Mouse (Mus musculus) liver, postnatal 0 days (tissue): ENCODE data around the gene Abhd10. TPM values are rescaled to one million over a fixed set of nuclear protein-coding genes. Genes with fewer than 3 reads are reported as not detected.

ENCODE experiments used
- ATAC-seq: fragments of 200-750 bp; cut with Nextera tagmentation; 2 replicates; pipeline ENCODE4 v1.8.0; 2017; ENCODE audit warnings: mild to moderate bottlenecking, moderate library complexity
- DNase-seq: peaks from one replicate; pipeline ENCODE4 v3.0.0-alpha.2; 2016
- H3K27ac ChIP-seq: fragments of 300-500 bp; sonication (generic); 2 replicates; pipeline ENCODE4 v1.5.1; 2014; ENCODE audit warnings: antibody characterized with exemption, moderate library complexity, mild to moderate bottlenecking, low read depth
- H3K27me3 ChIP-seq: fragments of 300-500 bp; sonication (generic); 2 replicates; pipeline ENCODE4 v1.6.1; 2014; ENCODE audit warnings: low read length, control low read depth, mixed read lengths; ENCODE audit not compliant: insufficient read depth
- H3K36me3 ChIP-seq: fragments of 300-500 bp; sonication (generic); replicated peaks from 2 replicates; pipeline ENCODE4 v1.6.1; 2014; ENCODE audit warnings: mild to moderate bottlenecking, control low read depth, low read length, moderate library complexity, mixed read lengths; ENCODE audit not compliant: insufficient read depth
- H3K4me1 ChIP-seq: fragments of 300-500 bp; sonication (generic); 2 replicates; pipeline ENCODE4 v1.6.1; 2014; ENCODE audit warnings: antibody characterized with exemption, mild to moderate bottlenecking, control low read depth; ENCODE audit not compliant: insufficient read depth
- H3K4me2 ChIP-seq: fragments of 300-500 bp; sonication (generic); 2 replicates; pipeline ENCODE4 v1.6.1; 2014; ENCODE audit warnings: low read depth, mild to moderate bottlenecking, low read length, moderate library complexity, mixed read lengths
- H3K4me3 ChIP-seq: fragments of 300-500 bp; sonication (generic); 2 replicates; pipeline ENCODE4 v1.5.1; 2014; ENCODE audit warnings: low read depth, low read length
- H3K9ac ChIP-seq: fragments of 300-500 bp; sonication (generic); replicated peaks from 2 replicates; pipeline ENCODE4 v1.6.1; 2014; ENCODE audit warnings: mild to moderate bottlenecking, moderate library complexity
- H3K9me3 ChIP-seq: fragments of 300-500 bp; sonication (generic); 2 replicates; pipeline ENCODE4 v1.6.1; 2016; ENCODE audit warnings: mild to moderate bottlenecking, control low read depth, low read length, mixed read lengths
- CTCF ChIP-seq: sonication (generic); IDR thresholded peaks from 2 replicates; pipeline ENCODE4 v1.5.1; 2016; ENCODE audit warnings: antibody characterized with exemption, low read depth
- EP300 ChIP-seq: IDR thresholded peaks from 2 replicates; pipeline ENCODE4 v1.6.1; 2016; ENCODE audit warnings: antibody characterized with exemption, low read depth, mild to moderate bottlenecking
- WGBS: fragments of 180-500 bp; shearing (Covaris S2); extraction: QIAGEN DNeasy Blood & Tissue Kit; methylation state at CpG from one replicate; pipeline ENCODE4 v1.1.7; 2014; ENCODE audit not compliant: insufficient replicate concordance; 5-methylcytosine and 5-hydroxymethylcytosine counted together
- polyA plus RNA-seq: library from polyadenylated mRNA; unstranded; fragments of >200 nt; fragmentation: Nextera tagmentation; extraction: Ambion mirVana; gene quantifications from 2 replicates; pipeline ENCODE4 v1.2.1, GENCODE M21; 2015

The Abhd10 gene
- 13.9 TPM in 2 replicates for polyA plus RNA-seq

- peaks cover 16% of the 10 kb centered on the region for H3K4me1 ChIP-seq
- peak within 1 kb of the TSS; percentile 84 for H3K9ac ChIP-seq
- peak within 1 kb of the TSS; percentile 71 for H3K4me3 ChIP-seq
- ATAC-seq (peak; percentile 100), DNase-seq (peak; percentile 98)
- H3K36me3 ChIP-seq = 0 out of 2 replicates have a peak, but pooled peaks cover 2% of the 10 kb centered on the region
- no peaks in the 10 kb centered on the region for H3K27me3 ChIP-seq
- H3K27ac ChIP-seq = peak within 1 kb of the TSS; percentile 83
- TF ChIP-seq CTCF (no peak), EP300 (no peak)
- no peaks in the 10 kb centered on the region for H3K9me3 ChIP-seq
- 2% methylated on average over 36 of the region's 51 CpGs for WGBS
- peak within 1 kb of the TSS; percentile 76 for H3K4me2 ChIP-seq
Observed at GRCm38 (mm10) chr16:45742615-45743476, at the start of gene Abhd10. TSS of gene Abhd10 (minus strand) at chr16:45742955.

DNA sequence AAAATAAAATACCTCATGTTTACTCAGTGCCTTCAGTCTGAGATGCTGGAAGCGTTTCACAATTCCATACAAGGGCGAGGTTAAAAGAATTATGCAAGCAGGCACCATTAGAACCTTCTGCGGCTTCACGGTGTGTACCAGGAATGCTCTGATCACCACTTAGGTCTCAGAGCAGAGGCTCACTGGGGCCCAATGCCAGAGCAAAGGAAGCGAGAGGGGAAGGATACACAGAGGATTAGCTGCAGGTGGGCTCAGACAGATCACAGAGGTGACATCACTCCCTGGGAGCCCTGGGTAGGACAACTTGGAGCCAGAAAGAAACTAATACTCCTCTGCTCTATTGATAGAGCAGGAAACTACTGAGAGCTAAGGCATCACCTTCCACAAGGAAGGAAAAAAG is 48.5 kb upstream of the Abhd10 start:
- Histone ChIP-seq H3K36me3 (no peaks in the 10 kb centered on the region), H3K4me1 (peaks cover 6% of the 10 kb centered on the region), H3K4me3 (no peak overlapping the region), H3K27me3 (no peaks in the 10 kb centered on the region), H3K27ac (no peak overlapping the region), H3K9me3 (no peaks in the 10 kb centered on the region), H3K4me2 (no peak overlapping the region), H3K9ac (no peak overlapping the region)
- no peak for DNase-seq
- TF ChIP-seq EP300 = no peak
- no peak for TF ChIP-seq CTCF
- ATAC-seq = no peak
- WGBS = 50% methylated on average over 5 of the region's 5 CpGs

GRCm38 (mm10) chr16:45789311-45789710 is 46.6 kb upstream of the Abhd10 start:
- no peak overlapping the region for H3K4me2 ChIP-seq
- no peaks in the 10 kb centered on the region for H3K9me3 ChIP-seq
- H3K27me3 ChIP-seq = no peaks in the 10 kb centered on the region
- TF ChIP-seq CTCF (no peak), EP300 (no peak)
- H3K4me3 ChIP-seq = no peak overlapping the region
- 67% methylated on average over 2 of the region's 2 CpGs for WGBS
- DNase-seq (no peak), ATAC-seq (no peak)
- no peaks in the 10 kb centered on the region for H3K36me3 ChIP-seq
- H3K4me1 ChIP-seq = peaks cover 6% of the 10 kb centered on the region
- H3K9ac ChIP-seq = no peak overlapping the region
- H3K27ac ChIP-seq = no peak overlapping the region

DNA sequence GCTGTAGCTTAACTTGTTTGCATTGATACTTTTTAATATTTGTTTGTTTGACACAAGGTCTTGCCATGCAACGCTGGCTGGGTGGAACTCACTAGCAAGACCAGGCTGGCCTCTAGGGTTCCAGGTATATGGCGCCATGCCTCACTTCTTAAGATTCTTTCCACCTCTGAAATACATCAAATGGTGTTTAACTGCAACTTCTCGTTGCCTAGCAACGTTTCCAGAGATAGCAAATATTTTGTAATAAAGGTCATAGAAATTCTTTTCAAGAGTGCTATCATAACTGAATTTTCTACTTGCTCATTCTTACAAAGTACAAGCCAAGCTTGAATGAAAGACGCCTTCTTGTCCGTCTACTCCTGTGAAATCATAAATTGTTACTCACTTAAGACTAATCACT is 44.9 kb upstream of the Abhd10 start:
- no peak overlapping the region for H3K4me2 ChIP-seq
- H3K27me3 ChIP-seq = no peaks in the 10 kb centered on the region
- DNase-seq (no peak), ATAC-seq (no peak)
- no peak overlapping the region for H3K9ac ChIP-seq
- WGBS = 80% methylated on average over 6 of the region's 6 CpGs
- no peaks in the 10 kb centered on the region for H3K9me3 ChIP-seq
- H3K36me3 ChIP-seq = no peaks in the 10 kb centered on the region
- TF ChIP-seq CTCF (no peak), EP300 (no peak)
- H3K27ac ChIP-seq = no peak overlapping the region
- H3K4me1 ChIP-seq = peaks cover 6% of the 10 kb centered on the region
- H3K4me3 ChIP-seq = no peak overlapping the region

DNA sequence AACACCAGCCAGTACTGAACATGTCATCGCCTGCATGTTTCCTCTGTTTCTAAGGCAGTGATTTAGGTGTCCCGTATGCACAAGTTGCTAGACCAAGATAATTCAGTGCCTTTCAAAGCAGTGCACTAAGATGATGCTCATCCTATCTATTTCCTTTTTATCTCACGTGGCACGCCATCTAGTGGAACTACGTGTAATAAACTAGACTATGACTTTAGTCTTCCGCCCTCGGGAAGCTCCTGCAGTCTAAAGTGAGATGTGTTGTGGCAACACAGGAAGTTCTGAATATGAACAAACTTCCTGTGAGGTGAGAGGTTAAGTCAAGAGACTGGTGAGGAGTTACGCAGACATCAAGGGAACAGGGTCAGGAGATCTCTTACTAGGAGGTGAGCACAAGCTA is 43.9 kb upstream of the Abhd10 start:
- no peak overlapping the region for H3K4me3 ChIP-seq
- ATAC-seq (peak; percentile 70), DNase-seq (peak; percentile 17)
- no peaks in the 10 kb centered on the region for H3K27me3 ChIP-seq
- H3K4me1 ChIP-seq = peaks cover 6% of the 10 kb centered on the region
- H3K36me3 ChIP-seq = no peaks in the 10 kb centered on the region
- no peak overlapping the region for H3K27ac ChIP-seq
- H3K9ac ChIP-seq = no peak overlapping the region
- H3K9me3 ChIP-seq = no peaks in the 10 kb centered on the region
- 26% methylated on average over 8 of the region's 8 CpGs for WGBS
- H3K4me2 ChIP-seq = no peak overlapping the region
- TF ChIP-seq EP300 = no peak
- peak; percentile 61 for TF ChIP-seq CTCF

DNA sequence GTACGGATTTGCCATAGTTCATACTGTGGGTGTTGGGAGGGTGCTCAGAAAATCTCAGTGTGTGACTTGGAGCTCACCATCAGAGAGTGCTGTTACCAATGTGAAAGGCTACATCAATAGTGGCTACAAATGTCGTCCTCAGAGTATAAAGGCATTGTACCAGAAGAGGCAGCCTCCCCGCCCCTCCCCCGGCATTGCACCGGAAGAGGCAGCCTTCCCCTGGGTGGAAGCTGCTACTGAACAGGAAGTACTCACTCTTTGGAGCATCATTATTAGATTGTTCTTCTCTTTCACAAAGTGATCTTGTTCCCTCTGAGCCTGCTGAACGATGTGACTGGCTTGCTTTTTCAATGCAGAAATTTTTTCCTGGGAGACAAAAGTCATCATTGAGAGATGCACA is 37.2 kb upstream of the Abhd10 start:
- H3K4me3 ChIP-seq = no peak overlapping the region
- no peak overlapping the region for H3K27ac ChIP-seq
- H3K27me3 ChIP-seq = no peaks in the 10 kb centered on the region
- peaks cover 11% of the 10 kb centered on the region for H3K36me3 ChIP-seq
- TF ChIP-seq EP300 = no peak
- no peak for TF ChIP-seq CTCF
- no peaks in the 10 kb centered on the region for H3K4me1 ChIP-seq
- H3K4me2 ChIP-seq = no peak overlapping the region
- H3K9me3 ChIP-seq = no peaks in the 10 kb centered on the region
- peak; percentile 17 for DNase-seq
- no peak overlapping the region for H3K9ac ChIP-seq
- no peak for ATAC-seq
- WGBS = 55% methylated on average over 6 of the region's 6 CpGs
